Mouse (Mus musculus) monocyte, adult 2 months (primary cell): ENCODE measurements around the gene Gsk3a.

Experiments
- DNase-seq, 2 experiments: peaks; one replicate each; pipeline ENCODE4 v3.0.0; 2022; ENCODE audit warnings: low spot score in 2 of 2, low read depth in 1 of 2

Gsk3a gene

GRCm38 (mm10) chr7:25227523-25228300 lies 9.9 kb downstream of the Gsk3a start:
- DNase-seq = no peak

GRCm38 (mm10) chr7:25222275-25222967 lies 15.2 kb downstream of the Gsk3a start:
- no peak for DNase-seq

- DNase-seq = peak; percentile 80 to 88
Measured at GRCm38 (mm10) chr7:25221102-25221883, 16.4 kb downstream of the Gsk3a start, which contains the start of gene Zfp526. TSS of gene Zfp526 (plus strand) at chr7:25221425.

GRCm38 (mm10) chr7:25220457-25221101 lies 17.1 kb downstream of the Gsk3a start, which contains the start of gene Dedd2:
TSS of gene Dedd2 (minus strand) at chr7:25220615.
- DNase-seq = peak in 1 of 2 experiments; percentile 24

- peak; percentile 91 to 93 for DNase-seq
Measured at GRCm38 (mm10) chr7:25219756-25220456, 17.7 kb downstream of the Gsk3a start.

- DNase-seq = no peak
Measured at GRCm38 (mm10) chr7:25219416-25219750, 18.3 kb downstream of the Gsk3a start.

- DNase-seq = peak in 1 of 2 experiments; percentile 9
Measured at GRCm38 (mm10) chr7:25218705-25219415, 18.8 kb downstream of the Gsk3a start.

GRCm38 (mm10) chr7:25217653-25218395 lies 19.8 kb downstream of the Gsk3a start:
- DNase-seq = peak in 1 of 2 experiments; percentile 59

- no peak for DNase-seq
Measured at GRCm38 (mm10) chr7:25214172-25214571, 23.5 kb downstream of the Gsk3a start.

- DNase-seq = no peak
Measured at GRCm38 (mm10) chr7:25213099-25213498, 24.6 kb downstream of the Gsk3a start.

GRCm38 (mm10) chr7:25210482-25210881 lies 27.2 kb downstream of the Gsk3a start:
- DNase-seq = no peak

GRCm38 (mm10) chr7:25209161-25209622 lies 28.5 kb downstream of the Gsk3a start:
- no peak for DNase-seq

- no peak for DNase-seq
Measured at GRCm38 (mm10) chr7:25206094-25206830, 31.4 kb downstream of the Gsk3a start.

GRCm38 (mm10) chr7:25205355-25206093 lies 32.1 kb downstream of the Gsk3a start:
- peak in 1 of 2 experiments; percentile 61 for DNase-seq

- no peak for DNase-seq
Measured at GRCm38 (mm10) chr7:25203624-25204023, 34.0 kb downstream of the Gsk3a start.

- DNase-seq = no peak
Measured at GRCm38 (mm10) chr7:25197384-25198018, 40.1 kb downstream of the Gsk3a start.

GRCm38 (mm10) chr7:25196107-25196506 lies 41.5 kb downstream of the Gsk3a start:
- no peak for DNase-seq
